Mouse (Mus musculus) c-Kit-positive CD71-positive TER-119-negative erythroid progenitor cells, embryonic 14.5 days (primary cell): ENCODE data around the gene Dpp8.
A peak's percentile ranks its signal among the peaks of the same experiment; 100 is the strongest.
"Not testable (repeated sequence)": the region's sequence is repeated elsewhere in the genome, so short reads cannot be mapped to it uniquely, and the experiment has no call there.

Source experiments
- DNase-seq: peaks from one replicate; pipeline ENCODE4 v3.0.0-alpha.2; 2013; ENCODE audit warnings: low read depth

Dpp8 gene

GRCm38 (mm10) chr9:65032269-65033108 lies at the start of gene Dpp8:
Gene Dpp8, plus strand, starts transcription at chr9:65032414.
- DNase-seq = peak; percentile 91

GRCm38 (mm10) chr9:64985037-64985794 lies 47.0 kb upstream of the Dpp8 start:
- DNase-seq = peak; percentile 67

GRCm38 (mm10) chr9:64985807-64986206 lies 46.4 kb upstream of the Dpp8 start:
- no peak for DNase-seq

- no peak for DNase-seq
Observed at GRCm38 (mm10) chr9:64987651-64988050, 44.6 kb upstream of the Dpp8 start.

DNA sequence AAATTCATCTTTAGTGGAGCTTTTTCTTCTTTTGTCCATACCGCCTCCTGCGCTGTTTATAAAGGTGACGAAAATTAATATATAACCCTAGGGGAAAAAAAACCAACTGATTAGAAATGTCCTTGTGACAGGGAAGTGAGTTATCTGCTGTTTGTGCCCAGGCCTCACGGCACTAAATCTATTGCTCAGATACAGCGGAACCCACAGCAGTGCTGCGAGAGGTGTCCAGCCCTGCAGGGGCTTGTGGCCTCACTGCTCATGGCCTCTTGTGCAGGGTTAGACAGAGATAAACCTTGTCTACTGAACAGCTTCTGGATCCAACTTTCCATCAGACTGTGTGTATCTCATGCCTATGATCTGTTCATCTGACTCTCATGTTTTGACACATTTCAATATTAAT lies 43.8 kb upstream of the Dpp8 start:
- DNase-seq = no peak

- DNase-seq = no peak
Observed at GRCm38 (mm10) chr9:64990291-64990690, 41.9 kb upstream of the Dpp8 start.

DNA sequence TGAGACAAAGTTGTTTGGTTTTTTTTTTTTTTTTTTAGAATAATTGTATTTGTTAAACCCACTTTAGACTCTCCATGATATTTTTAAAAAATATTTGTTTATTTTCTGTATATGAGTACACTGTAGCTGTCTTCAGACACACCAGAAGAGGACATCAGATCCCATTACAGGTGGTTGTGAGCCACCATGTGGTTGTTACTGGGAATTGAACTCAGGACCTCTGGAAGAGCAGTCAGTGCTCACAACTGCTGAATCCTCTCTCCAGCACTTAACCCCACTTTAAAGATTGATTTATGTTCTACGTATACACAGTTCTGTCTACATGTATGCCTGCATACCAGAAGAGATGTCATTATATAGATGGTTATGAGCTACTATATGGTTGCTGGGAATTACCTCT lies 36.8 kb upstream of the Dpp8 start:
- not testable (repeated sequence) for DNase-seq

DNA sequence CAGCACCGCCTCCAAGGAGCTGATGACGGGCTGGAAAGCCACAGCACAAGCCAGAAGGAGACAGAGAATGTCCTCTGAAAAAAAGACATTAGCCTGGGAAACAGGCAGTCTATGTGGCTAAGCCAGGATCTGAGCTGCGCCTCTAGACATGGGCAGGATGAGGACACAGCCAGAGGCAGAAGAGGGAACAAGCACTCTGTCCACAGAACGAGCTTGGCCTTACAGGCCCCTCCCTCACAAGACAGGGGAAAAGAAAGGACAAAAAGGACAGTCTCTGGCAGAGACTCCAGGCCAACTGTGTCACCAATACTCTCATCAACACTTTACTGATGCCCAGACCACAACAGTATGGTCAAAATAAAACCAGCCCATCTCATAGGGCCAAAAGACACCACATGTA lies 30.7 kb upstream of the Dpp8 start:
- DNase-seq = no peak

- DNase-seq = no peak
Observed at GRCm38 (mm10) chr9:65005737-65006136, 26.5 kb upstream of the Dpp8 start.

DNA sequence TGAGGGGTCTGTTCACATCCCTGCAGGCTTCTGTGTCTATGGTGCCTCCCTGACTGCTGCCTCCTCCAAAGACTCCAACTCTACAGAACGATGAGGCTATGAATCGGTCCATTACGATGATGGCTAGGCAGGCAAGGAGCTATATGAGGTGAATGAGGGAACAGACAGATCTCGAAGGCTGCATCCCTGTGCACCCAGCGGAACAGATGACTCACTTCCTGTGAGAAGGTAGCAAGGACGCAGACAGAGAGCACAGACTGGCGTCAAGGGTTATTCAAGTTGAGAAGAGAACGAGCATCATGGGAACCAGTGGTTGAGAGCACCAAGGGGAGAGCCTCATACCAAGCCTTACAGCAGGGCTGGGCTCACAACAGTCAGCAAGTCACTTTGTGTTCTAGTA lies 21.6 kb upstream of the Dpp8 start:
- DNase-seq = no peak

GRCm38 (mm10) chr9:65011304-65011703 lies 20.9 kb upstream of the Dpp8 start:
- DNase-seq = no peak

DNA sequence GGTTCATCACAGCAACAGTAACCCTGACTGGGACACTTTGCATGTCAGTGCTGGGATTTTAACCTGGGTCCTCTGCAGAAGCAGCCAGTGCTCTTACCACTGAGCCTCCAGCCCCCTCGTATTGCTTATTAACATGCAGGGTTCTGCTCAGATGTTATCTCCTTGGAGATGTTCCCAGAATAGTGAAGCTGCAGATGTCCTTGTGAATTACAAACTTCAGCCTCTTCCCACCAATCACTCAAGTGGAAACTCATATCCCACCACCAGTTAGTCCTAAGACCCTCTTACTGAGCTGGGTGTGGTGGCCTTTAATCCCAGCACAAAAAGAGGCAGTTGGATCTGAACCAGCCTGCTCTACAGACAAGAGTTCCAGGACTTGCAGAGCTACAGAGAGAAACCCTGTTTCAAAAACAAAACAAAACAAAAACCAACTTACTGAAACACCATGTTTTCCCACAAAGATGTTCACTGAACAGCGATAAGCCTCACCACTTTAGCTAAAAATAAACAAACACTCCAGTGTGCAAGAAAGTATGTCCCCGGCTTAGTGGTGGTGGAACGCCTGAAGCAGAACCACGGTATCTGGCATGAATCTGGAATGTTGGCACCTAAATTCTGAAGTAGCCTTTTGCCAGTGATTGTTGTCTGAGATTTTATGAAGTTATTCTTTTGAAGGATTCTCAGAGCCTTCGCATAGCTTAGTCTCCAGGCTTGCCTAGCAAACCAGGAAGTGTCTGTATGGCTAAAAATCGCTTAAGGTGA lies 16.6 kb upstream of the Dpp8 start:
- no peak for DNase-seq

DNA sequence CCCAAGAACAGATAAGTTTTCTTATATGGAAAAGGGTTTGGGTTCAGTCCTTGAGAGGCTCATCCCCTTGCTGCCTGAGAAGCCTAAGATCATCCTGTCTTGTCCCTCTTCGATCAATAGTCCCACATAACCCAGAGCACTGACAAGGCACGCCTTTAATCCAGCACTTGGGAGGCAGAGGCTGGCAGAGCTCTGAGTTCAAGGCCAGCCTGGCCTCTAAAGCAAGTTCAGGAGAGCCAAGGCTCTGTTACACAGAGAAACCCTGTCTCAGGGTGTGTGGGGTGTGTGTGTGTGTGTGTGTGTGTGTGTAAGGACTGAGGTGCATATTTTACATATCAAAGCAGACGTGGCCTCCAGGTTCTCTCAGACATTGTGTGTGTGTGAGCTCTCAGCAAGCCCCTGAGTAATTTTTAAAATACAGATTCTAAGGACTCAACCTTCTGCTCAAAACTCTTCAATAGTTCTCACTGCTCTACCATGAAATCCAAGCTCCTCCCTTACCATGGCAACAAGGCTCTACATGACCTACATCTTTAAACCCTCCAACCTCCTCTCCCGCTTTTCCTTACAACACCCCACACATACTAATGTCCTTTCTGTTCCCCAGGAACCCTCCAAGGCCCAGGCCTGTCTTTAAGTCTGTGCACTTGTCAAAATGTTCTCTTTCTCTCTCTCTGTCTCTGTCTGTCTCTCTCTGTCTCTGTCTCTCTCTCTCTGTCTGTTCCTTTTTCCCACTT lies 15.8 kb upstream of the Dpp8 start:
- no peak for DNase-seq

GRCm38 (mm10) chr9:65016978-65017827 lies 15.0 kb upstream of the Dpp8 start:
- DNase-seq = no peak

- DNase-seq = no peak
Observed at GRCm38 (mm10) chr9:65017896-65018295, 14.3 kb upstream of the Dpp8 start.

DNA sequence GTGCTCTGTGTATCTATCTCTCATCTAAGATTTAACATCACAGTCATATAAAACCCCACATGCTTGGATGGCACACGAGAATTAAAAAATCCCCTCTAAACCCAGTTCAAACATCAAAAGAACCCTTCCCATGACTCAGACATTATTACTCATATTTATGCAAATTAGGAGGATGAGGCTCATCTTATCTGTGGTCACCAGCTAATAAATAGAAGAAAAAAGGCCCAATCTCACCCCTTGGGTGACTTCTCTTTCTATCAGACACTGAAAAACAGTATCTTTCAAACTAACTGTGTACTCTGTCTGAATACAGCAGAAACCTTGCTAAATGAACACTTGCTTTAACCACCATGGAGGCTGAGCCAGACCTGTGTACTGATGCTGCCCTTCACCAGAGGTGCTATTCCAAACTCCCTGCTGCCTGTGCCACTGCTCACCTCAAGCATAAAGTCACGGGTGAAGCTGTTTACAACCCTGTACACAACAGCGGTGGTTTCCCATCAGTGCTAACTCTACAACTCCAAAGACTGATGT lies 13.6 kb upstream of the Dpp8 start:
- DNase-seq = no peak

- no peak for DNase-seq
Observed at GRCm38 (mm10) chr9:65019146-65019545, 13.1 kb upstream of the Dpp8 start.

GRCm38 (mm10) chr9:65020128-65020527 lies 12.1 kb upstream of the Dpp8 start:
- DNase-seq = no peak

DNA sequence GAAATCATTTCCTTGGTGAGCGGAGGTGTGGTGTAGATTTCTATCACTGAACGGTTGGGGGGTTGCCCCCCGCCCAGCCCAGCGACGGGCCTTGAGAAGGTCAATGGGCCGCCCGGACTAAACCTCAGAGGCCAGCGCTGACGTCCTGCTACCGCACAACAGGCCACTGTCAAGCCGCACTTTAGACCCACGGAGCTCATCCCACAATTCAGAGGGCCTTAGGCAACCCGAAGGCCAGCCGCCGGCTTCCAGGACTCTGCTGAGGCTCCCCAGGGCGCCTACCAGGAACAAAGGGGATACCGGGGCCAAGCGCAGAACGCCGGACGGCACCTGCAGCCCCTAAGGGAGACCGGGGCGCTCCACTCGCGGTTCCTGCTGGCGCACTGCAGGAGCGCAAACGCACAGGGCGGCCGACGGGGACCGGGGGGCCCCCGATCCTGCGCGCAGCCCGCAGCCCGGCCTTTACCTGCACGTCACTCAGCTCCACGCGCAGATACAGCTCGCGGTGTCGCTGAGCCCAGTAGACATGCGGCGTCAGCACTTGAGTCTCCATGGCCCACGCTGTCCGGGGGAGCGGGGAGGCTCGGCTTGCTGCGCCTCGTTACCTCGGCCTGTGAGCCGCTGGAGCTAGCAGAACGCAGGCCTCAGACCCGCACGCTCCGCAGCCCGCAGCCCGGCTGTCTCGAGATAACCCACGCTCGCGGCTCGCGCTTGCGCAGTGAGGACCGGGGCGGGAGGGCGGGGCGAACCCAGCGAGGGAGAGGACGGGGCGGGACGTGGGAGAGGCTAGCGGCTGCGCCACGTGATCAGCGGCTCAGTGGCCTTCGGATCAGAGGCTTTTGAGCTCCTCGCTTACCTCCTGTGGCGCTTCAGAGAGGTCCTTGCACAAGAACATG lies 11.0 kb upstream of the Dpp8 start, which contains the start of gene Hacd3:
TSS of gene Hacd3 (minus strand) at position 703 of the 896 bp plus-strand sequence.
- peak; percentile 80 for DNase-seq
